Mouse (Mus musculus): ENCODE measurements around the gene Mif4gd.

Gene Mif4gd

DNA sequence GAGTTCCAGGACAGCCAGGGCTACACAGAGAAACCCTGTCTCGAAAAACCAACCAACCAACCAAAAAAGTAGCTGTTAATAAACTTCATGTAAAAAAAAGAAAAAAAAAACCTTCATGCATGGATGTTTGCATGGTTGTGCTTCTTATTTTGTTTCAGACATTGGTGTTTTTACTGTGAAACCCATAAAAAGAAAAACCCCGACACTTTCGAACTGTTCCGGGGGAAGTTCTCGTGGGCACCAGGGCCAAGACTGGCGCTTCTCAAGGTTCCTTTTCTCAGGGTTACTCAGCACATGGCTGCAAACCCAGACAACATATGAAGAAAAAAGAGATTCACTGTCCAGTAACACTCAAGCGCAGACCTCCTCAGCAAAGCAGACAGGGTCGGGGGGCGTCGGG is 20.1 kb upstream of the Mif4gd start:
- DNase-seq (ENCODE audit: low spot score), result no peak

- DNase-seq (ENCODE audit: low spot score), result no peak
Measured at GRCm38 (mm10) chr11:115632247-115632646, 19.5 kb upstream of the Mif4gd start.

DNA sequence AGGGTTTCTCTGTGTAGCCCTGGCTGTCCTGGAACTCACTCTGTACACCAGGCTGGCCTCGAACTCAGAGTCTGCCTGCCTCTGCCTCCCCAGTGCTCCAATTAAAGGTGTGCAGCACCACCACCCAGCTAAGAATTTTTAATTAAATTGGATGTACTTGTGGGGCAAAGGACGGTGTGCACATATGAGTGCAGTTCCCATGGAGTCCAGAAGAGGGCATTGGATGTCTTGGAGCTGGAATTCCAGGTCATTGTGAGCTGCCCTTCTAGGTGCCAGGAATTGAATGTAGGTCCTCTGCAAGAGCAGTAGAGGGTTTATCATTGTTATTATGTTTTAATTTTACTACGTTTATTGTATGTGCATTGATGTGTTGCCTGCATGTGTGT is 18.7 kb upstream of the Mif4gd start:
- no peak for DNase-seq (ENCODE audit: low spot score)

- DNase-seq (ENCODE audit: low spot score), result peak; percentile 64
Measured at GRCm38 (mm10) chr11:115630532-115631504, 18.0 kb upstream of the Mif4gd start.

- DNase-seq (ENCODE audit: low spot score), result no peak
Measured at GRCm38 (mm10) chr11:115629734-115630531, 17.2 kb upstream of the Mif4gd start.

- no peak for DNase-seq (ENCODE audit: low spot score)
Measured at GRCm38 (mm10) chr11:115628465-115629101, 15.8 kb upstream of the Mif4gd start.

GRCm38 (mm10) chr11:115627705-115628464 is 15.1 kb upstream of the Mif4gd start, which contains the start of gene Slc25a19:
Slc25a19 (minus strand) TSS chr11:115628295.
- peak; percentile 95 for DNase-seq (ENCODE audit: low spot score)

GRCm38 (mm10) chr11:115626824-115627616 is 14.3 kb upstream of the Mif4gd start:
- DNase-seq (ENCODE audit: low spot score), result no peak

GRCm38 (mm10) chr11:115625877-115626276 is 13.1 kb upstream of the Mif4gd start:
- no peak for DNase-seq (ENCODE audit: low spot score)

DNA sequence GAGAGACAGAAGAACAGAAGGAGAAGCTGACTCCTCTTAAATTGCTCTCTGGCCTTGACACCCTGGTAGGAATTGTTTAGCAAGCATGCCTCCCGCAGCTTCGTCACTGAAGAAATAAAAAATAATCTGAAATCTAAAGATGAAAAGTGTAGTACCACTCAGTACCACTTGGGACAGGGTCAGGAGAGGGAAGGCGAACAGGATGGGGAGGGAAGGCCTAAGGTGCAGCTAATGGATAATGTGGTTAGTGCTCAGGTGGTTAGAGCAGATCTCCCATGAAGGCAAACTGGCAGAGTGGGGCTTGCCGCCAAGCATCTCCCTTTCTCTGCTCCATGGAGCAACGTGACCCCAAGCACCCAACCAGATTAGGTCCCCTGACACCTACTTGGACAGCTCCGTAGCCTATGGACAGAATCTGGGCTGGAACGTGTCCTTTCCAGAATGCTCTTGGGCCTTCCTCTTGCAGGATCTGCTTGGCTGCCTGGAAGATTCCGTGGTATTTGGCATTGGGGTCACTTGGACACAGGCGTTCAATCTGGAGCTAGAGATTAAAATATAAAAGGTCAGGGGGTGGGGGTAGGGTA is 10.8 kb upstream of the Mif4gd start:
- DNase-seq (ENCODE audit: low spot score), result no peak

DNA sequence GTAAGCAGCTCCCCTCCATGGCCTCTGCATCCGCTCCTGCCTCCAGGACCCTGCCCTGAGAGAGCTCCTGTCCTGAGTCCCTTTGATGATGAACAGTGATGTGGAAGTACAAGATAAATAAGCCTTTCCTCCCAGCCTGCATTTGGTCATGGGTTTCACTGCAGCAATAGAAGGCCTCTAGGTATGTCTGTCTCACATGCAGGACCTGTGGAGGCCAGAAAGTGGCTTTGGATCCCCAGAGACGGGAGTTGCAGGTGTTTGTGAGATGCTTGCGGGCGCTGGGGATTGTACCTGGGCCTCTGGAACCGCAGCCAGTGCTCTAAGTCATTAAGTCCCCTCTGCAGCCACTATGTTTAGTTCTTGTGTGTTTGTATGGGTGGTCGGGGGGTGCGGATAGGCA is 7.2 kb upstream of the Mif4gd start:
- no peak for DNase-seq (ENCODE audit: low spot score)

GRCm38 (mm10) chr11:115618732-115619516 is 6.2 kb upstream of the Mif4gd start:
- DNase-seq (ENCODE audit: low spot score), result no peak

- no peak for DNase-seq (ENCODE audit: low spot score)
Measured at GRCm38 (mm10) chr11:115618001-115618400, 5.2 kb upstream of the Mif4gd start.

DNA sequence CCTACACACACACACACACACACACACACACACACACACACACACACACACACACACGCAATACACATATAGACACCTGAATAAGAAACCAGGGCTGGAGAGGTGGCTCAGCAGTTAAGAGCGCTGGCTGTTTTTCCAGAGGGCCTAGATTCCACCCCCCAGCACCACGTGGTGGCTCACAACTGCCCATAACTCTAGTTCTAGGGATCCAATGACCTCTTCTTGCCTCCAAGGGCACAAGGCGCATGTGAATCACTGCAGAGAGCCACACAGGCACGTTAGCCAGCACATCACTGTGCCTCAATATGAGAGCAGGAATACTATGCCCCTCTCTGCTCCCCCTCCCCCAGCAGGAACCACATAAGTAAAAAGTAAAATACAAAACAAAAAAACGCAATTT is 4.1 kb upstream of the Mif4gd start:
- DNase-seq (ENCODE audit: low spot score), result no peak

- DNase-seq (ENCODE audit: low spot score), result no peak
Measured at GRCm38 (mm10) chr11:115616371-115616770, 3.6 kb upstream of the Mif4gd start.

DNA sequence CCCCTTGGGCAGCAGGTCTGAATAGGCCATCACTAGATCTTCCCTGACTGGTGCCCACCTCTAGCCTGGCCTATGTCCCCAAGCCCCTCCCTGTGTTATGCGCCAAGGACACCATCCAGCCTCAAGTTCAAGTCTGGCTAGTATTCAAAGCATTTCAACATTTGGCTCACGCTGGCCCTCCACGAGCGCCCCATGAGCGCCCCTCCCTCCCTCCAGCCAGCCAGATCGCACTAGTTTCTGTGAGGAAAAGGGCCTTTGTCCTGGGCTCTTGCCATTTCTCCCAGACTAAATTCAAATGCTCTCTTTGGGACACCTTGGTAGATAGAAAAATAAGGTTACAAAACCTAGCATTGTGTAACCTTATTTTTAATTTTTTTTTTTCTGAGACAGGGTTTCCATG is 3.1 kb upstream of the Mif4gd start:
- DNase-seq (ENCODE audit: low spot score), result no peak

- no peak for DNase-seq (ENCODE audit: low spot score)
Measured at GRCm38 (mm10) chr11:115615108-115615825, 2.5 kb upstream of the Mif4gd start.

DNA sequence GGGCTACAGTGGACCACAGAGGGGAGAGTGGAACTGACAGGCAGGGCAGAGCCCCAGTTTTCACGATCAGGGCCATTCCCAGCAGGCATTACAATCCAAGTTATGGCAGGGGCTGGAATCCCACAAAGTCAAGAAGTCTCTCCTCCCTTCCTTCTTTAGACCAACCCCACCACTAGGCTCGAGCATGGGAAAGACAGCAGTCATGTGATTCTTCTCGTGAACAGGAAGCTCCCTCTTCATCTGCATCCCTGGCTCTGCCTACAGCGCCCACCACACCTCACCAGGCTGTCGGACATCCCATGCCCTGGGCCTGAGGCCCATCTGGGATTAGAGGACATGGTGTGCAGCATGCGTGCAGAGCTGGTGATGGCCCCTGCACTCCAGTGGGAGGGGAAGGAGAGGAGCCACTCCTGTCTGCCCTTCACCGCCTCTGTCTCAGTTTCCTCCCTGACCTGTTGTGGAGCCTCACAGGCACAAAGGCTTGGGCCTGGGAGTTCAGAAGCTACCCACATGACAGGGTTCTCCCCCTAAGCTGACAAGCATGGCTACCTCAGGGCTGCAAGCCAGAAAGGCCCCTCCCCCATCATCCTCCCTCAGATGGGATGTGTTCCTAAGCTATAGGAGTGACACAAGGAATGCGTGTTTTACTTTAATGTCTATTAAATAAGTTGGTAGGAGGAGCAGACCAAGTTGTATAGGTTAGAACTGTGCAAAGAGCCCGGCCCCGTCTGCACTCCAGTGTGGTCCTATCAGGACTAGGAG is 1.8 kb upstream of the Mif4gd start:
- DNase-seq (ENCODE audit: low spot score), result no peak

Data from spleen, adult 12 weeks (tissue).